Mouse (Mus musculus) testis, adult 2 months (tissue): ENCODE measurements around the gene Qtrt2.

Experiments used
- CTCF ChIP-seq: fragments of 200-500 bp; IDR thresholded peaks from 2 replicates; pipeline ENCODE4 v1.5.1; 2012; ENCODE audit warnings: low read depth, mild to moderate bottlenecking, inconsistent platforms, low read length, moderate library complexity; ENCODE audit not compliant: control insufficient read depth, insufficient read depth, insufficient replicate concordance
- POLR2A ChIP-seq: fragments of 200-500 bp; IDR thresholded peaks from 2 replicates; pipeline ENCODE4 v1.6.1; 2012; ENCODE audit warnings: low read depth, mild to moderate bottlenecking, inconsistent platforms, low read length, moderate library complexity; ENCODE audit not compliant: control insufficient read depth

DNA sequence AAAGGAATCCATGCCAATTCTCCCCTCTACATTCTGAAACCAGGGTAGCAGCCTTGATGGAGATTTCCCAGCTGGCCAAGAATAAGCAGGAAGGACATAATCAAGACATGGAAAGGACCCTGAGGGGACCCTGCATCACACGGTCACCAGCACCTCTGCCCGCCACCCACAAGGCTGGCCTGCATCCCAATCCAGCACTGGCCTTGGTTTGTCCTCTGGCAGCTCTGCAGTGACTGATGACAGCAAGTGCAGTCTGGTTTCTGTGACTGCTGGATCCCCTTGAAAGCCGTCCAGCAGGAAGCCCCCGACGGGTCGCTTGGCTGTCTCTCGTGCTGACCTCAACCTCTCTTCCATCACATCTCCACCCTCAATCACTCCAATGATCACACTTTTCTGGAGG is 55.2 kb downstream of the Qtrt2 start:
- TF ChIP-seq CTCF (no peak), POLR2A (no peak)
